Mouse (Mus musculus): Measurements from ENCODE around the gene 2700049A03Rik. TPM values are rescaled to one million over a fixed set of nuclear protein-coding genes. Genes with fewer than 3 reads are reported as not detected.
"Not testable (repeated sequence)": the region's sequence is repeated elsewhere in the genome, so short reads cannot be mapped to it uniquely, and the experiment has no call there.

The 2700049A03Rik gene
- 16.9 and 18.7 TPM in 2 replicates for polyA plus RNA-seq (2016; fragmentation: Nextera tagmentation; extraction: Ambion mirVana)

- ATAC-seq (ENCODE audit: insufficient number of reproducible peaks, insufficient read depth, low FRiP score, low TSS enrichment) = peak; percentile 76; the same call in 1 of the 2 replicates
- Histone ChIP-seq H3K27ac (peak within 1 kb of the TSS; percentile 83), H3K9me3 (no peaks in the 10 kb centered on the region), H3K9ac (peak within 1 kb of the TSS; percentile 94), H3K4me3 (peak within 1 kb of the TSS; percentile 98), H3K27me3 (no peaks in the 10 kb centered on the region), H3K4me1 (peaks cover 16% of the 10 kb centered on the region; the same call in 1 of the 2 replicates), H3K4me2 (replicated peaks) (peak within 1 kb of the TSS; percentile 88), H3K36me3 (peaks cover 30% of the 10 kb centered on the region)
- under 1% methylated on average over 52 of the region's 52 CpGs for WGBS
Measured at GRCm38 (mm10) chr12:71136130-71136973, at the start of gene 2700049A03Rik, which contains the start of gene Timm9. 2700049A03Rik (plus strand) TSS chr12:71136848. Timm9 (minus strand) TSS chr12:71136684.

GRCm38 (mm10) chr12:71104275-71104674 lies 32.4 kb upstream of the 2700049A03Rik start:
- H3K27ac ChIP-seq; H3K9ac ChIP-seq; ATAC-seq (ENCODE audit: insufficient number of reproducible peaks, insufficient read depth, low FRiP score, low TSS enrichment); H3K27me3 ChIP-seq; H3K4me2 ChIP-seq (replicated peaks); H3K4me1 ChIP-seq; H3K4me3 ChIP-seq; H3K9me3 ChIP-seq; H3K36me3 ChIP-seq: not testable (repeated sequence)
- 84% methylated on average over 4 of the region's 4 CpGs for WGBS

- Histone ChIP-seq H3K4me3 (no peak overlapping the region), H3K27ac (no peak overlapping the region), H3K9me3 (no peaks in the 10 kb centered on the region), H3K36me3 (no peaks in the 10 kb centered on the region), H3K4me2 (replicated peaks) (no peak overlapping the region), H3K27me3 (peaks cover 9% of the 10 kb centered on the region; the same call in 1 of the 2 replicates), H3K9ac (no peak overlapping the region), H3K4me1 (peaks cover 5% of the 10 kb centered on the region; the same call in 1 of the 2 replicates)
- no peak for ATAC-seq (ENCODE audit: insufficient number of reproducible peaks, insufficient read depth, low FRiP score, low TSS enrichment)
- WGBS = 88% methylated on average over 6 of the region's 6 CpGs
Measured at GRCm38 (mm10) chr12:71107216-71107771, 29.4 kb upstream of the 2700049A03Rik start.

- 6% methylated on average over 33 of the region's 33 CpGs for WGBS
- ATAC-seq (ENCODE audit: insufficient number of reproducible peaks, insufficient read depth, low FRiP score, low TSS enrichment) = no peak
- Histone ChIP-seq H3K36me3 (no peaks in the 10 kb centered on the region), H3K27me3 (peaks cover 9% of the 10 kb centered on the region; the same call in 1 of the 2 replicates), H3K4me3 (peak within 1 kb of the TSS; percentile 24; the same call in 1 of the 2 replicates), H3K4me1 (peaks cover 5% of the 10 kb centered on the region; the same call in 1 of the 2 replicates), H3K27ac (no peak within 1 kb of the TSS), H3K9ac (0 out of 2 replicates have a peak within 1 kb of the TSS, but pooled peaks have one; percentile 6), H3K9me3 (no peaks in the 10 kb centered on the region), H3K4me2 (replicated peaks) (peak within 1 kb of the TSS; percentile 44)
Measured at GRCm38 (mm10) chr12:71111331-71111730, 25.3 kb upstream of the 2700049A03Rik start, which contains the start of gene Tomm20l. Tomm20l (plus strand) TSS chr12:71111428.

GRCm38 (mm10) chr12:71113074-71113473 lies 23.6 kb upstream of the 2700049A03Rik start:
- Histone ChIP-seq H3K36me3 (no peaks in the 10 kb centered on the region), H3K9me3 (no peaks in the 10 kb centered on the region), H3K27me3 (peaks cover 9% of the 10 kb centered on the region; the same call in 1 of the 2 replicates), H3K9ac (no peak overlapping the region), H3K4me2 (replicated peaks) (no peak overlapping the region), H3K4me1 (peaks cover 5% of the 10 kb centered on the region; the same call in 1 of the 2 replicates), H3K4me3 (no peak overlapping the region), H3K27ac (no peak overlapping the region)
- no peak for ATAC-seq (ENCODE audit: insufficient number of reproducible peaks, insufficient read depth, low FRiP score, low TSS enrichment)
- 85% methylated on average over 10 of the region's 10 CpGs for WGBS

GRCm38 (mm10) chr12:71113675-71114288 lies 22.9 kb upstream of the 2700049A03Rik start:
- H3K4me2 ChIP-seq (replicated peaks) = peak overlapping the region; percentile 7; the same call in 1 of the 2 replicates
- H3K9me3 ChIP-seq = no peaks in the 10 kb centered on the region
- ATAC-seq (ENCODE audit: insufficient number of reproducible peaks, insufficient read depth, low FRiP score, low TSS enrichment) = no peak
- peaks cover 5% of the 10 kb centered on the region; the same call in 1 of the 2 replicates for H3K4me1 ChIP-seq
- H3K36me3 ChIP-seq = no peaks in the 10 kb centered on the region
- H3K9ac ChIP-seq = no peak overlapping the region
- H3K4me3 ChIP-seq = no peak overlapping the region
- peaks cover 9% of the 10 kb centered on the region; the same call in 1 of the 2 replicates for H3K27me3 ChIP-seq
- 32% methylated on average over 12 of the region's 12 CpGs for WGBS
- H3K27ac ChIP-seq = no peak overlapping the region

- H3K27me3 ChIP-seq = peaks cover 7% of the 10 kb centered on the region; the same call in 1 of the 2 replicates
- H3K36me3 ChIP-seq = no peaks in the 10 kb centered on the region
- peaks cover 5% of the 10 kb centered on the region; the same call in 1 of the 2 replicates for H3K4me1 ChIP-seq
- no peaks in the 10 kb centered on the region for H3K9me3 ChIP-seq
- no peak overlapping the region for H3K4me2 ChIP-seq (replicated peaks)
- ATAC-seq (ENCODE audit: insufficient number of reproducible peaks, insufficient read depth, low FRiP score, low TSS enrichment) = no peak
- H3K4me3 ChIP-seq = no peak overlapping the region
- 79% methylated on average over 5 of the region's 5 CpGs for WGBS
- H3K27ac ChIP-seq = no peak overlapping the region
- no peak overlapping the region for H3K9ac ChIP-seq
Measured at GRCm38 (mm10) chr12:71116411-71116810, 20.2 kb upstream of the 2700049A03Rik start.

- H3K4me2 ChIP-seq (replicated peaks) = no peak overlapping the region
- no peak overlapping the region for H3K27ac ChIP-seq
- no peaks in the 10 kb centered on the region for H3K27me3 ChIP-seq
- H3K9me3 ChIP-seq = no peaks in the 10 kb centered on the region
- no peak for ATAC-seq (ENCODE audit: insufficient number of reproducible peaks, insufficient read depth, low FRiP score, low TSS enrichment)
- H3K9ac ChIP-seq = no peak overlapping the region
- peaks cover 33% of the 10 kb centered on the region for H3K36me3 ChIP-seq
- 88% methylated on average over 10 of the region's 10 CpGs for WGBS
- 0 out of 2 replicates have a peak, but pooled peaks cover 3% of the 10 kb centered on the region for H3K4me1 ChIP-seq
- no peak overlapping the region for H3K4me3 ChIP-seq
Measured at GRCm38 (mm10) chr12:71122731-71123130, 13.9 kb upstream of the 2700049A03Rik start.

- no peak overlapping the region for H3K27ac ChIP-seq
- H3K4me1 ChIP-seq = 0 out of 2 replicates have a peak, but pooled peaks cover 3% of the 10 kb centered on the region
- no peaks in the 10 kb centered on the region for H3K9me3 ChIP-seq
- no peak overlapping the region for H3K4me2 ChIP-seq (replicated peaks)
- ATAC-seq (ENCODE audit: insufficient number of reproducible peaks, insufficient read depth, low FRiP score, low TSS enrichment) = no peak
- no peaks in the 10 kb centered on the region for H3K27me3 ChIP-seq
- H3K9ac ChIP-seq = no peak overlapping the region
- H3K4me3 ChIP-seq = no peak overlapping the region
- WGBS = 94% methylated on average over 9 of the region's 9 CpGs
- peaks cover 33% of the 10 kb centered on the region for H3K36me3 ChIP-seq
Measured at GRCm38 (mm10) chr12:71123286-71123685, 13.4 kb upstream of the 2700049A03Rik start.

- Histone ChIP-seq H3K4me2 (replicated peaks) (peak overlapping the region; percentile 78), H3K4me3 (peak overlapping the region; percentile 98), H3K27ac (no peak overlapping the region), H3K27me3 (no peaks in the 10 kb centered on the region), H3K9me3 (no peaks in the 10 kb centered on the region), H3K36me3 (peaks cover 28% of the 10 kb centered on the region), H3K4me1 (peaks cover 16% of the 10 kb centered on the region; the same call in 1 of the 2 replicates), H3K9ac (peak overlapping the region; percentile 24; the same call in 1 of the 2 replicates)
- 26% methylated on average over 5 of the region's 5 CpGs for WGBS
- no peak for ATAC-seq (ENCODE audit: insufficient number of reproducible peaks, insufficient read depth, low FRiP score, low TSS enrichment)
Measured at GRCm38 (mm10) chr12:71135581-71135980, 1.1 kb upstream of the 2700049A03Rik start.

GRCm38 (mm10) chr12:71136974-71137491 lies 385 bp downstream of the 2700049A03Rik start:
- peak overlapping the region; percentile 94 for H3K9ac ChIP-seq

More at GRCm38 (mm10) chr12:71136974-71137491, 385 bp downstream of the 2700049A03Rik start:
- Histone ChIP-seq H3K9me3 (no peaks in the 10 kb centered on the region), H3K27me3 (no peaks in the 10 kb centered on the region), H3K27ac (peak overlapping the region; percentile 83), H3K4me1 (peaks cover 16% of the 10 kb centered on the region; the same call in 1 of the 2 replicates), H3K4me2 (replicated peaks) (peak overlapping the region; percentile 88), H3K36me3 (peaks cover 30% of the 10 kb centered on the region), H3K4me3 (peak overlapping the region; percentile 98)
- ATAC-seq (ENCODE audit: insufficient number of reproducible peaks, insufficient read depth, low FRiP score, low TSS enrichment) = peak; percentile 80; the same call in 1 of the 2 replicates
- under 1% methylated on average over 30 of the region's 30 CpGs for WGBS
